Mouse (Mus musculus) heart, embryonic 15.5 days (tissue): Measurements from ENCODE around the gene Atp2a2. TPM values are rescaled to one million over a fixed set of nuclear protein-coding genes. Genes with fewer than 3 reads are reported as not detected.
A peak's percentile ranks its signal among the peaks of the same experiment; 100 is the strongest.

Source experiments
- ATAC-seq: fragments of 200-750 bp; cut with Nextera tagmentation; replicated peaks from 2 replicates; pipeline ENCODE4 v1.8.0; 2017; ENCODE audit warnings: low read depth, moderate TSS enrichment; ENCODE audit not compliant: insufficient number of reproducible peaks, insufficient read depth, low FRiP score
- H3K27ac ChIP-seq: fragments of 300-500 bp; sonication (generic); 2 replicates; pipeline ENCODE4 v1.5.1; 2015; ENCODE audit warnings: mild to moderate bottlenecking, inconsistent platforms
- H3K27me3 ChIP-seq: fragments of 300-500 bp; sonication (generic); 2 replicates; pipeline ENCODE4 v1.6.1; 2015; ENCODE audit warnings: inconsistent platforms
- H3K36me3 ChIP-seq: fragments of 300-500 bp; sonication (generic); 2 replicates; pipeline ENCODE4 v1.6.1; 2015; ENCODE audit warnings: mild to moderate bottlenecking, inconsistent platforms
- H3K4me1 ChIP-seq: fragments of 300-500 bp; sonication (generic); replicated peaks from 2 replicates; pipeline ENCODE4 v1.6.1; 2015; ENCODE audit warnings: inconsistent platforms
- H3K4me2 ChIP-seq: fragments of 300-500 bp; sonication (generic); 2 replicates; pipeline ENCODE4 v1.6.1; 2015; ENCODE audit warnings: inconsistent platforms, mild to moderate bottlenecking, moderate library complexity
- H3K4me3 ChIP-seq: fragments of 300-500 bp; sonication (generic); 2 replicates; pipeline ENCODE4 v1.5.1; 2015; ENCODE audit warnings: mild to moderate bottlenecking, inconsistent platforms
- H3K9ac ChIP-seq: fragments of 300-500 bp; sonication (generic); 2 replicates; pipeline ENCODE4 v1.6.1; 2015; ENCODE audit warnings: mild to moderate bottlenecking, inconsistent platforms
- H3K9me3 ChIP-seq: fragments of 300-500 bp; sonication (generic); replicated peaks from 2 replicates; pipeline ENCODE4 v1.6.1; 2016; ENCODE audit warnings: inconsistent platforms
- WGBS: fragments of 180-500 bp; shearing (Covaris S2); methylation state at CpG from one replicate; pipeline ENCODE4 v1.1.7; 2015; ENCODE audit warnings: mixed read lengths; 5-methylcytosine and 5-hydroxymethylcytosine counted together
- polyA plus RNA-seq: library from polyadenylated mRNA; unstranded; fragments of >200 nt; fragmentation: Nextera tagmentation; extraction: Ambion mirVana; gene quantifications from 2 replicates; pipeline ENCODE4 v1.2.1, GENCODE M21; 2015

The Atp2a2 gene
- polyA plus RNA-seq, 1 experiment from 2014 or later = 288 TPM

DNA sequence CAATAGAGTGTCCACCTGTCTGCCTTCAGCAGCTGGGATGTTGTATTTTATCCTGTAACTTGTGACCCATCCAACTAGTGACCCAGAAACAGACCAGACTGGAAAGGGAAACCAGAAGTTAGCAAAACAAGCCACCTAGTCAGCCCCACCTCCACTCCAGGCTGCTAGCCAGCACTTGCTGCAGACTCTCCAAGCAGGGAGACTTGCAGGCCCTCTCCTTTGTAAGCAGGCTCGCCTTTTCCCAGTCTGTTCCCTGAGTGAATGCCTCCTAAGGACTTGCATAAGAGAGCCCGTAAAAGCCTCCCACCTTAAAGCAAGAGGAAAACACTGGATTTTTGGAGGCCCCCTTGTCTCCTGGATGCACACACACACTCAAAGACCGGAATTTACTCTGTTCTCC is 27.3 kb upstream of the Atp2a2 start:
- H3K9ac ChIP-seq = 0 out of 2 replicates have a peak overlapping the region, but pooled peaks have one; percentile 30

DNA sequence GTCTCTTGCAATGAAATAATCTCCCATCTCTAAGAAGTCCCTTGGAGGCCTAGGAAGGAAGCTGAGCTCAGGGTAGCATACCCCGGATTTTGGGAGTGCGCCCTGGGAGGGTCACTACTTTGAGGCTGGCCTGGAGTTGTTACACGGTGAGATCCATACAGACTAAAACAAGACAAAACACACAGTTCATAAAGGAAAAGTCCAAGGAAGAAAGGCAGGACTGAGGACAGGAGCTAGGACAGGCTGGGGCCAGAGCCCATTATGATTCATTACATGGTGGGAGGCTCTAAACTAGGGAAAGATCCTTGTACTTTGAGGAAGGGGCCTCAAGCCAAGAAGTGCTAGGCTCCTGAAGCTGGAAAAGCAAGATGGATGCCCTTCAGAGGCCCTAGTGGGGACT is 26.6 kb upstream of the Atp2a2 start:
- H3K9ac ChIP-seq = peak overlapping the region; percentile 12
- no peak overlapping the region for H3K4me2 ChIP-seq
- no peak for ATAC-seq
- peaks cover 76% of the 10 kb centered on the region for H3K4me1 ChIP-seq
- no peaks in the 10 kb centered on the region for H3K36me3 ChIP-seq
- no peaks in the 10 kb centered on the region for H3K9me3 ChIP-seq
- no peak overlapping the region for H3K4me3 ChIP-seq
- no peaks in the 10 kb centered on the region for H3K27me3 ChIP-seq
- WGBS = 68% methylated on average over 3 of the region's 3 CpGs
- H3K27ac ChIP-seq = peak overlapping the region; percentile 97

More for the DNA sequence above, 27.3 kb upstream of the Atp2a2 start:
- no peak overlapping the region for H3K4me2 ChIP-seq
- H3K4me1 ChIP-seq = peaks cover 73% of the 10 kb centered on the region
- WGBS = 16% methylated on average over 3 of the region's 3 CpGs
- peak; percentile 51; the same call in 1 of the 2 replicates for ATAC-seq
- no peaks in the 10 kb centered on the region for H3K36me3 ChIP-seq
- H3K4me3 ChIP-seq = no peak overlapping the region
- no peaks in the 10 kb centered on the region for H3K9me3 ChIP-seq
- H3K27ac ChIP-seq = peak overlapping the region; percentile 97
- no peaks in the 10 kb centered on the region for H3K27me3 ChIP-seq

GRCm38 (mm10) chr5:122527761-122528160 is 25.7 kb upstream of the Atp2a2 start:
- WGBS = 13% methylated on average over 11 of the region's 11 CpGs
- peak overlapping the region; percentile 97 for H3K27ac ChIP-seq
- ATAC-seq = peak; percentile 44
- peak overlapping the region; percentile 21; the same call in 1 of the 2 replicates for H3K4me3 ChIP-seq
- H3K27me3 ChIP-seq = no peaks in the 10 kb centered on the region
- H3K9me3 ChIP-seq = no peaks in the 10 kb centered on the region
- peaks cover 75% of the 10 kb centered on the region for H3K4me1 ChIP-seq
- H3K9ac ChIP-seq = peak overlapping the region; percentile 44
- peak overlapping the region; percentile 52 for H3K4me2 ChIP-seq
- no peaks in the 10 kb centered on the region for H3K36me3 ChIP-seq

DNA sequence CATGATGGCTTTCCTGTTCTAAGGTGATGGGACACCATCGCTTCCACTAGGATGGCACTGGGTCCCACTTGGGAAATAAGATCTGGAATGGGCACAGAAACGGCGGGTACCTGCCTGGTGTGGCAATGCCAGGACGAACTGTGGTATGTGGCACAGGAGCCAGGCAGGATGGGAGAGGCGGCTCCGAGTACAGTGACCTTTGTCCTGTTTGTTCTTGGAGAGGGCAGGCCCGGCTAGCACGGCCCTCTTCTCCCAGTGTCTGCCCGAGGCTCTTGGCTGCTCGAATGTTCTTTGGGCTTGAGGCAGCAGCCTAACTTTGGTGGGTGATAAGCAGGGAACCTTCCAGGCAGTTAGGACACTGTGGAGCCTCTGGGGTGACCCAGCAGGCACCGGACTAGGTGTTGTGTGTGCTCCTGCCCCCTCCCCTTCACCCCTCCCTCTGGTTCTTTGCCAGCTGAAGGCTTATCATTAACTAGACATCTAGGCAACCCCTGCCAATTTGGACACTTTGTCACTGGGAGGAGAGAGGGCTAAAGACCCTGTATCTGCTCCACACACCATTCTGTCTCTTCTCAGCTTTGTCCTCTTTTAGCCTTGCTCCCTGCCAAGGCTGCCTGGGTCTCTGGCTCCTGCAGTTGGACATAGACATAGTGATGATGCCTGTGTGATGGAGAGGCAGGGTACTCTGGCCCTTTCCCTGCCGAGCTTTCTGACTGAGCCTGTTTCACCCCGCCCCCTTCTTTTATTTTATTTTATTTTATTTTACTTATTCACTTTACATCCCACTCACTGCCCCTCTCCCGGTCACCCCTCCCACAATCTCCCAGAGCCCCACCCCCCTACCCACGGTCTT is 25.1 kb upstream of the Atp2a2 start:
- peak overlapping the region; percentile 44 for H3K9ac ChIP-seq
- ATAC-seq = peak; percentile 34; the same call in 1 of the 2 replicates

GRCm38 (mm10) chr5:122526405-122526804 is 24.4 kb upstream of the Atp2a2 start:
- no peaks in the 10 kb centered on the region for H3K27me3 ChIP-seq
- peak overlapping the region; percentile 97 for H3K27ac ChIP-seq
- no peaks in the 10 kb centered on the region for H3K9me3 ChIP-seq
- H3K36me3 ChIP-seq = no peaks in the 10 kb centered on the region
- no peak overlapping the region for H3K4me2 ChIP-seq
- H3K4me3 ChIP-seq = no peak overlapping the region
- no peak overlapping the region; the same call in 1 of the 2 replicates for H3K9ac ChIP-seq
- peaks cover 73% of the 10 kb centered on the region for H3K4me1 ChIP-seq
- WGBS = 87% methylated on average over 9 of the region's 9 CpGs
- no peak for ATAC-seq

More for the DNA sequence above, 25.1 kb upstream of the Atp2a2 start:
- H3K27ac ChIP-seq = peak overlapping the region; percentile 97
- 46% methylated on average over 15 of the region's 15 CpGs for WGBS
- peak overlapping the region; percentile 21; the same call in 1 of the 2 replicates for H3K4me3 ChIP-seq
- H3K9me3 ChIP-seq = no peaks in the 10 kb centered on the region
- H3K4me2 ChIP-seq = peak overlapping the region; percentile 52
- peaks cover 73% of the 10 kb centered on the region for H3K4me1 ChIP-seq
- H3K36me3 ChIP-seq = no peaks in the 10 kb centered on the region
- no peaks in the 10 kb centered on the region for H3K27me3 ChIP-seq

DNA sequence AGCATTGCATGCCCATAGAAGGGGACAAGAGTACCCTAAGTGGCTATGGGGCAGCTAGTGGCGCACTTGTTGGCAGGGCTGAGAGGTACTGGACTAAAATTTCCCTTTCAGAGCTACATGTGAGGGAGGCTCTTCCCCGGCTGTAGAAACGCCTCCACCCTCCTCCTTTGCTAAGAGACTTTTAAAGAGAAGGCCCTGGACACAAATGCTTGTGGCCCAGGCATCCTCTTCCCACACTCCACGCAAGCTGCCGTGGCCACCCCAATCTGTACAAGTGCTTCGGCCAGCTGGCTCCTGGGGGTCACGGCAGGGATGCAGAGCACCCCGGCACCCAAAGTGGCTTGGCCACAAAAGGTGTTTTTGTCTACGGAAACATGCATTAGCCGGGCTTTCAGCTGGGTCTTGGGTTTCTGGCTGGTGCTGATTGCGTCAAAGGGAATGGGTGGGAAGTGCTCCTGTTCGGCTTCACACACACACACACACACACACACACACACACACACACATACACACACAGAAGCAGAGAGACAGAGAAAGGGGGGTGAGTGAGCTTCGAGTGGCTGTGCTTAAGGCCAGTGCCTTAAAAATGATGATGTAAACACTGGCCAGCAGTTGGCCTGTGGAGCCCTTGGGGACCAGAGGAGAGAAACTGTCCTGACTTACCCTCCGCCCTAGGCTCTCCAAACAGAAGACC is 23.4 kb upstream of the Atp2a2 start:
- no peak overlapping the region for H3K4me3 ChIP-seq
- H3K4me2 ChIP-seq = no peak overlapping the region
- H3K9ac ChIP-seq = peak overlapping the region; percentile 35
- H3K27me3 ChIP-seq = no peaks in the 10 kb centered on the region
- peaks cover 76% of the 10 kb centered on the region for H3K4me1 ChIP-seq
- WGBS = 65% methylated on average over 14 of the region's 14 CpGs
- no peaks in the 10 kb centered on the region for H3K9me3 ChIP-seq
- no peaks in the 10 kb centered on the region for H3K36me3 ChIP-seq
- peak overlapping the region; percentile 97 for H3K27ac ChIP-seq
- ATAC-seq = no peak

DNA sequence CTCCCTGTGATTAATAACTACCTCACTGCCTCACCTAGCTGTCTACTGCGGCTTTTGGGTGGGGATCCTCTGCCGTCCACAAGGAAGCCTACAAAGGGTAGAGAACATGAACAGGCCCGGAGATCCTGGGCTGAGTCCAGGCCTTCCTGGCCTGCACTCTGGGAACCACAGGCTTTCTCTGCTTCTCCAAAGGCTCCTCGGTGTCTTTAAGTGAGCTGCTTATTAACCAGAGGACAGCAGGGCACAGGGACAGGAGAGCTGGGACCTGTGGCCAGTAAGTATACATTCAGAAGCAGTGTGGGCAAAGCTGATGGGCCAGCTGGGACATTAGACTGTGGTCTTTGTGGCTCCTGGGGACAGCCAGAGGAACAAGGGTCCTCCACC is 22.8 kb upstream of the Atp2a2 start:
- Histone ChIP-seq H3K4me2 (no peak overlapping the region), H3K9me3 (no peaks in the 10 kb centered on the region), H3K27ac (peak overlapping the region; percentile 97), H3K27me3 (no peaks in the 10 kb centered on the region), H3K4me1 (peaks cover 76% of the 10 kb centered on the region), H3K36me3 (no peaks in the 10 kb centered on the region), H3K9ac (peak overlapping the region; percentile 35), H3K4me3 (no peak overlapping the region)
- no peak for ATAC-seq
- WGBS = 61% methylated on average over 4 of the region's 4 CpGs

DNA sequence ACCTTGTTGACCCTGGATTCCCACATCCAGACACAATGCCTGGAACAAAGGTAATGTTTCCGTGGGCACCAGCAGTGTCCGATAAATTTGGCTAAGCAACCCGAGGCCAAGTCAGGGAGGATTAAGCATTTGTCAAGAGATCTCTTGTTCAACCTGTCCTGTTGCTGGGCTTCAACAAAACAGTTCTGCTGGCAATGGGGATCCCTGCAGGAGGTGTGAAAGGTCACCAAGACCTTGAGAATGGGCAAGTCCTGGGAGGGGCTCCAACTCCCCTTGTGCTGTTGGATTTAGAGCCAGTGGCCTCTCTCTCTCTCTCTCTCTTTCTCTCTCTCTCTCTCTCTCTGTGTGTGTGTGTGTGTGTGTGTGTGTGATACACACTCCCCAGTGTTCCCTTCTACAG is 22.2 kb upstream of the Atp2a2 start:
- Histone ChIP-seq H3K4me1 (peaks cover 76% of the 10 kb centered on the region), H3K4me3 (no peak overlapping the region), H3K4me2 (no peak overlapping the region), H3K27me3 (no peaks in the 10 kb centered on the region), H3K9me3 (no peaks in the 10 kb centered on the region), H3K9ac (no peak overlapping the region), H3K36me3 (no peaks in the 10 kb centered on the region), H3K27ac (peak overlapping the region; percentile 97)
- WGBS = 64% methylated on average over 3 of the region's 3 CpGs
- ATAC-seq = no peak

- no peaks in the 10 kb centered on the region for H3K36me3 ChIP-seq
- ATAC-seq = peak; percentile 87
- 22% methylated on average over 3 of the region's 3 CpGs for WGBS
- H3K9ac ChIP-seq = no peak overlapping the region
- H3K9me3 ChIP-seq = no peaks in the 10 kb centered on the region
- H3K4me2 ChIP-seq = peak overlapping the region; percentile 45
- H3K27me3 ChIP-seq = no peaks in the 10 kb centered on the region
- peak overlapping the region; percentile 80 for H3K27ac ChIP-seq
- no peak overlapping the region for H3K4me3 ChIP-seq
- H3K4me1 ChIP-seq = peaks cover 70% of the 10 kb centered on the region
Observed at GRCm38 (mm10) chr5:122521130-122521473, 19.1 kb upstream of the Atp2a2 start.

DNA sequence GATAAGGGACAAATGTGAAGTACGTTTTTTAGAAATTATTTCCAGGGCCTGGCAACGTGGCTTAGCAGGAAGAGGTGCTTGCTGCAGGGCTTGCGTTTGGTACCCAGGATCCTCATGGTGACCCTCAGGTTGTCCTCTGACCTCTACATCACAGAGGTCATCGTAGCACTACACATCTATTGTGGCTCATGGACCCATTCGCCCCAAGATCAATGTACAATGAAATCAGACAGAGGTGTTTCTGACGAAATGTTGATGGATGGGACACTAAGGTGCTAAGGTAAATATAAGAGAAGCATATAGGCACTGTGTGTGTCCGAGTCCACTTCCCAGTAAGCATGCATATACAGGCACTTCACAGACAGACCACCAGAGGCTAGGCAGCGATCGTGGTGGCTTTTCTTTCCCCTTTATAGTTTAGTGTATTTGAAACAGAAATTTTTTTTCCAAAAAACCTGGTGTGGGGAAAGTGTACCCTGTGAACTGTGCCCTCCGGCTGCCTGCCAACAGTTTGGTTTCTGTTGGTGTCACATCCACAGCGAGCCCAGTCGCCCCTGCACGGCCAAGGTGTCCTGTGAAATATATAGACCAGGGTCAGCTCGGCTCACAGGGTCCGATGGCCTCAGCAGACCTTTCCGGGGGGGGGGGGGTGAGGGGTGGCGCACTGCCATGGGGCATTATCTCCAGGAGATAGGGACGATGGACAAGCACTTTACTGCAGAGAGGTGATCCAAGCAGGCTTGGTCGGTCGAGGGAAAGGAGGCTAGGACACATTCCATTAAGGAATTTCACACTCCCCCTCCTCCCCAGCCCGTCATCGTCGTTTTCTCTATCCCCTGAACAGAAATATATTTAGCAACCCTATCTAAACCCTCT is 18.5 kb upstream of the Atp2a2 start:
- H3K4me2 ChIP-seq = peak overlapping the region; percentile 45
- H3K27ac ChIP-seq = peak overlapping the region; percentile 80
- no peaks in the 10 kb centered on the region for H3K27me3 ChIP-seq
- H3K9ac ChIP-seq = no peak overlapping the region
- peak; percentile 88 for ATAC-seq
- peaks cover 66% of the 10 kb centered on the region for H3K4me1 ChIP-seq
- H3K4me3 ChIP-seq = 0 out of 2 replicates have a peak overlapping the region, but pooled peaks have one; percentile 5
- 25% methylated on average over 23 of the region's 23 CpGs for WGBS
- H3K9me3 ChIP-seq = no peaks in the 10 kb centered on the region
- H3K36me3 ChIP-seq = no peaks in the 10 kb centered on the region
